8 mouse cellular contexts compared by ENCODE assay signal in the genomic region with DNA sequence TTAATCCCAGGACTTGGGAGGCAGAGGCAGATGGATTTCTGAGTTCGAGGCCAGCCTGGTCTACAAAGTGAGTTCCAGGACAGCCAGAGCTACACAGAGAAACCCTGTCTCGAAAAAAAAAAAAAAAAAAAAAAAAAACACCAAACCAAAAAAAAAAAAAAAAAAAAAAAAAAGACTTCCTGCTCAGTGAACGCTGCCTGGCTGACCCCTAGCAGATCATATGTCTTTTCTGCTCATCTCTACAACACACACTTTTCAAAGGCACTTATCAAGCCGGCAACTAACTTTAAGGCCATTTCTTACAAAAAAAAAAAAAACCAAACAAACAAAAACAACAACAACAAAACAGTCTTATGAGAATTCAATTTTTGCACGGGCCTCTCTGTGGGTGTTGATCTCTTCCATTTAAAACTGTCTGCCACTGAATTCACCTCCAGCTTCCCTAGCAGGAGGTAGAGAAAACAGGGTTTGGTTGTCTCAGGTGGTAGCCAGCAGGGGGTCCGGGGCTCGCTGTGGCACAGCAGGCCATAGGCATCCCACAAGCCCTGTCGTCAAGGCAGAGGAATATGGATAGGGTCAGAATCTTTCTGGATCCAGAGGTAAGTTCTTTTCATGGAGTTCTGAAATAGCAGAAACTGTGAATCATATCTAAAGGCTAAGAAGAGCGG. TPM values are rescaled to one million over a fixed set of nuclear protein-coding genes. Genes with fewer than 3 reads are reported as not detected.
A peak's percentile ranks its signal among the peaks of the same experiment; 100 is the strongest.
DNase-seq lines count a peak whose midpoint lies in the region; ATAC-seq and TF ChIP-seq lines count a peak whose summit lies in the region.
"Had no signal": no experiment of that assay in that cellular context is flagged by ENCODE, and none has a peak within 500 bp of the region (broad histone marks: within the 10 kb centered on the region; RNA-seq: fewer than 3 reads in every experiment).

No protein-coding gene starts in this region.

- no peaks in the 10 kb centered on the region for H3K4me1 ChIP-seq in CH12.LX (ENCODE audit: control insufficient read depth in 1 of 2, insufficient read depth in 2 of 2)
- H3K4me1 ChIP-seq in E14TG2a.4 (replicated peaks; ENCODE audit: low read depth, low read length) = peaks cover 43% of the 10 kb centered on the region
- peaks cover 18% of the 10 kb centered on the region for H3K4me1 ChIP-seq in forebrain, embryonic 14.5 days (ENCODE audit: control insufficient read depth, insufficient read depth, low read length)
- H3K4me1 ChIP-seq in limb, embryonic 15.5 days = peaks cover 18% of the 10 kb centered on the region

- no peak for TF ChIP-seq RAD21 in CH12.LX (IDR thresholded peaks at IDR 0.05; ENCODE audit: low read depth, low read length)

- WGBS in forebrain, embryonic 14.5 days = 36% methylated on average over 8 of the region's 9 CpGs
- 26% methylated on average over 8 of the region's 9 CpGs for WGBS in limb, embryonic 15.5 days

- H3K27me3 ChIP-seq in CH12.LX (replicated peaks) (no peaks in the 10 kb centered on the region), E14TG2a.4 (ENCODE audit: insufficient read depth, low read length) (peaks cover 54% of the 10 kb centered on the region)
- H3K27me3 ChIP-seq in forebrain, embryonic 14.5 days (replicated peaks; ENCODE audit: control insufficient read depth, insufficient read depth, low read length) = no peaks in the 10 kb centered on the region
- no peaks in the 10 kb centered on the region for H3K27me3 ChIP-seq in limb, embryonic 15.5 days

- dilution Hi-C loops in CH12.LX (cut with MboI; ENCODE audit: extremely low pct_ligation_motif_present, extremely low pct_unique_long_range_greater_than_20kb, low sequenced_read_pairs) = no loop called here

- ATAC-seq in forebrain, embryonic 14.5 days = no peak
- ATAC-seq in limb, embryonic 15.5 days (ENCODE audit: insufficient number of reproducible peaks, low FRiP score, low TSS enrichment, low read depth) = no peak

- no peak for DNase-seq in CH12.LX (ENCODE audit: extremely low read depth)
- no peak for DNase-seq in forebrain, embryonic 14.5 days (ENCODE audit: low spot score)
- DNase-seq in urinary bladder, adult 18-20 months (ENCODE audit: low spot score in 2 of 2) = no peak
- DNase-seq in gastrocnemius, adult 2 months = no peak
- no peak for DNase-seq in right cerebral cortex, postnatal 25 days

- no peak overlapping the region for H3K27ac ChIP-seq in CH12.LX (ENCODE audit: insufficient read depth, low read depth)
- H3K27ac ChIP-seq in forebrain, embryonic 14.5 days (ENCODE audit: low read depth, low read length) = no peak overlapping the region
- peak overlapping the region; percentile 96 for H3K27ac ChIP-seq in limb, embryonic 15.5 days
- H3K27ac ChIP-seq in gastrocnemius, adult 2 months = no peak overlapping the region
- H3K27ac ChIP-seq: macrophage had no signal

- no peaks in the 10 kb centered on the region for H3K79me2 ChIP-seq in CH12.LX (replicated peaks; ENCODE audit: control insufficient read depth, extremely low read depth, insufficient read depth, poor library complexity, severe bottlenecking)

- TF ChIP-seq EP300 in CH12.LX (IDR thresholded peaks at IDR 0.05; ENCODE audit: low read length) = no peak

- TF ChIP-seq POLR2A in CH12.LX (IDR thresholded peaks at IDR 0.05; ENCODE audit: low read depth, low read length) = no peak

- no peaks in the 10 kb centered on the region for H3K36me3 ChIP-seq in CH12.LX (replicated peaks in 1 of 2; ENCODE audit: control insufficient read depth in 1 of 2, insufficient read depth in 1 of 2, low read length in 1 of 2)
- H3K36me3 ChIP-seq in E14TG2a.4 (ENCODE audit: insufficient read depth, low read length) = no peaks in the 10 kb centered on the region
- no peaks in the 10 kb centered on the region for H3K36me3 ChIP-seq in forebrain, embryonic 14.5 days (ENCODE audit: control insufficient read depth, insufficient read depth, low read length)
- H3K36me3 ChIP-seq in limb, embryonic 15.5 days = 0 out of 2 replicates have a peak, but pooled peaks cover 5% of the 10 kb centered on the region

- H3K9me3 ChIP-seq in CH12.LX (replicated peaks; ENCODE audit: low read length) (peaks cover 11% of the 10 kb centered on the region), E14TG2a.4 (ENCODE audit: low read length) (no peaks in the 10 kb centered on the region)
- no peaks in the 10 kb centered on the region for H3K9me3 ChIP-seq in forebrain, embryonic 14.5 days (replicated peaks; ENCODE audit: control insufficient read depth, low read length)
- no peaks in the 10 kb centered on the region for H3K9me3 ChIP-seq in limb, embryonic 15.5 days

- H3K4me3 ChIP-seq in CH12.LX (replicated peaks in 1 of 3; ENCODE audit: low read depth in 2 of 3, low read length in 2 of 3, poor library complexity in 1 of 3) (no peak overlapping the region), E14TG2a.4 (replicated peaks; ENCODE audit: low read length) (0 out of 2 replicates have a peak overlapping the region, but pooled peaks have one; percentile 93)
- peak overlapping the region; percentile 86 for H3K4me3 ChIP-seq in forebrain, embryonic 14.5 days (ENCODE audit: low read depth, low read length)
- peak overlapping the region; percentile 75 for H3K4me3 ChIP-seq in limb, embryonic 15.5 days
- no peak overlapping the region for H3K4me3 ChIP-seq in gastrocnemius, adult 2 months

- intact Hi-C loops in gastrocnemius, adult 2 months (cut with DNase I) = no loop called here

- H3K9ac ChIP-seq in CH12.LX (ENCODE audit: insufficient read depth, low read depth) = no peak overlapping the region
- H3K9ac ChIP-seq in forebrain, embryonic 14.5 days (ENCODE audit: low read length) = peak overlapping the region; percentile 99; the same call in 1 of the 2 replicates
- H3K9ac ChIP-seq in limb, embryonic 15.5 days = no peak overlapping the region

- in situ Hi-C loops in CH12.LX (cut with MboI; ENCODE audit: low pct_ligation_motif_present, low pct_unique_long_range_greater_than_20kb, low sequenced_read_pairs) = no loop called here

- TF ChIP-seq CTCF in CH12.LX (conservative IDR thresholded peaks at IDR 0.05 in 1 of 2, IDR thresholded peaks at IDR 0.05 in 1 of 2; ENCODE audit: low read depth in 2 of 2, low read length in 2 of 2) (no peak), E14TG2a.4 (conservative IDR thresholded peaks at IDR 0.05; ENCODE audit: low read length) (no peak)
- no peak for TF ChIP-seq CTCF in gastrocnemius, adult 2 months (IDR thresholded peaks at IDR 0.05)

- H3K4me2 ChIP-seq in CH12.LX (ENCODE audit: insufficient read depth, low read depth, poor library complexity, severe bottlenecking) = no peak overlapping the region
- H3K4me2 ChIP-seq in forebrain, embryonic 14.5 days (ENCODE audit: low read length) = peak overlapping the region; percentile 68
- H3K4me2 ChIP-seq in limb, embryonic 15.5 days = peak overlapping the region; percentile 80

TF ChIP-seq in CH12.LX, 34 proteins besides CTCF, POLR2A, EP300 and RAD21:
- TF ChIP-seq NELFE (IDR thresholded peaks at IDR 0.05; ENCODE audit: low read depth, low read length) = no peak
- no peak for TF ChIP-seq POLR2AphosphoS2 (IDR thresholded peaks at IDR 0.05; ENCODE audit: low read depth, low read length)
- peak; percentile 82 for TF ChIP-seq ZNF384 (IDR thresholded peaks at IDR 0.05; ENCODE audit: low read depth, low read length)

RNA-seq across cellular contexts. Expression of a gene that starts 2.4 kb away (rescaled TPM):
- total RNA-seq in CH12.LX (2012; rRNA removed) (0.08 TPM in 1 of 2 replicates, not detected in the other), CH12.LX (2014; rRNA removed) (not detected in 2 replicates)
- polyA plus RNA-seq in CH12.LX (2012; ENCODE audit: insufficient read length, low read depth) = 0.14 and 0.20 TPM in 2 replicates
- 188 and 220 TPM in 2 replicates for polyA plus RNA-seq in forebrain, embryonic 14.5 days (2014; fragmentation: Nextera tagmentation; extraction: Ambion mirVana)
- polyA plus RNA-seq in limb, embryonic 15.5 days (2015; fragmentation: Nextera tagmentation; extraction: Ambion mirVana) = 127 and 144 TPM in 2 replicates
- 1 to 10 TPM in 1 of 2 experiments, under 1 TPM in 1; 0.36 to 1.1 TPM for total RNA-seq in gastrocnemius, adult 2 months (2021)

Comparison
In these comparisons a context has a peak if more than half of its experiments do, and no peak if none do; other contexts are left out.
1. H3K4me3 ChIP-seq: peak in E14TG2a.4 (single experiment), forebrain, embryonic 14.5 days (single experiment) and limb, embryonic 15.5 days (single experiment); none in CH12.LX (0 of 3) and gastrocnemius, adult 2 months (single experiment).
2. RNA of a gene that starts 2.4 kb away (polyA plus RNA-seq): 188 to 220 TPM in forebrain, embryonic 14.5 days and 127 to 144 TPM in limb, embryonic 15.5 days; 0.14 to 0.20 TPM in CH12.LX; every median in the first group is over 100 times any median in the second.